Mouse (Mus musculus) T-helper 1 cell (primary cell): Measurements from ENCODE around the gene Cdyl.

Source experiments
- in situ Hi-C: fragments of 300-600 bp; cut with MboI, MseI; formaldehyde crosslinking; loops from one replicate; pipeline ENCODE4 v1.15.1; 2025; ENCODE audit warnings: high pct_unique_total_duplicates

Gene Cdyl

GRCm38 (mm10) chr13:35659406-35659985 is at the start of gene Cdyl:
TSS of gene Cdyl (plus strand) at chr13:35659833.
- in situ Hi-C loops: no loop called here

GRCm38 (mm10) chr13:35610718-35611117 is 48.9 kb upstream of the Cdyl start:
- in situ Hi-C loops: no loop called here

- in situ Hi-C loops: no loop called here
Observed at GRCm38 (mm10) chr13:35612506-35612905, 47.1 kb upstream of the Cdyl start.

- in situ Hi-C loops: no loop called here
Observed at GRCm38 (mm10) chr13:35614832-35615479, 44.7 kb upstream of the Cdyl start.

- in situ Hi-C loops: no loop called here
Observed at GRCm38 (mm10) chr13:35616524-35617099, 43.0 kb upstream of the Cdyl start.

GRCm38 (mm10) chr13:35619356-35619755 is 40.3 kb upstream of the Cdyl start:
- in situ Hi-C loops: no loop called here

GRCm38 (mm10) chr13:35620756-35621155 is 38.9 kb upstream of the Cdyl start:
- in situ Hi-C loops: no loop called here

GRCm38 (mm10) chr13:35624831-35625230 is 34.8 kb upstream of the Cdyl start:
- in situ Hi-C loops: no loop called here

GRCm38 (mm10) chr13:35625556-35625955 is 34.1 kb upstream of the Cdyl start:
- in situ Hi-C loops: no loop called here

GRCm38 (mm10) chr13:35627319-35627718 is 32.3 kb upstream of the Cdyl start:
- in situ Hi-C loops: no loop called here

- in situ Hi-C loops: no loop called here
Observed at GRCm38 (mm10) chr13:35647132-35647823, 12.4 kb upstream of the Cdyl start.

GRCm38 (mm10) chr13:35650284-35650872 is 9.3 kb upstream of the Cdyl start:
- in situ Hi-C loops: no loop called here

GRCm38 (mm10) chr13:35652851-35653250 is 6.8 kb upstream of the Cdyl start:
- in situ Hi-C loops: no loop called here

GRCm38 (mm10) chr13:35656853-35657252 is 2.8 kb upstream of the Cdyl start:
- in situ Hi-C loops: no loop called here

GRCm38 (mm10) chr13:35665456-35665855 is 5.8 kb downstream of the Cdyl start:
- in situ Hi-C loops: no loop called here

- in situ Hi-C loops: no loop called here
Observed at GRCm38 (mm10) chr13:35669910-35670469, 10.4 kb downstream of the Cdyl start.

GRCm38 (mm10) chr13:35670875-35671274 is 11.2 kb downstream of the Cdyl start:
- in situ Hi-C loops: no loop called here

GRCm38 (mm10) chr13:35676921-35677320 is 17.3 kb downstream of the Cdyl start:
- in situ Hi-C loops: no loop called here

- in situ Hi-C loops: no loop called here
Observed at GRCm38 (mm10) chr13:35677433-35678051, 17.9 kb downstream of the Cdyl start.

- in situ Hi-C loops: no loop called here
Observed at GRCm38 (mm10) chr13:35678691-35679090, 19.1 kb downstream of the Cdyl start.

GRCm38 (mm10) chr13:35681361-35681760 is 21.7 kb downstream of the Cdyl start:
- in situ Hi-C loops: no loop called here
